Mouse (Mus musculus) bone marrow, adult 2 months (tissue): ENCODE data around the gene Lrit3. TPM values are rescaled to one million over a fixed set of nuclear protein-coding genes. Genes with fewer than 3 reads are reported as not detected.
"Not testable (repeated sequence)": the region's sequence is repeated elsewhere in the genome, so short reads cannot be mapped to it uniquely, and the experiment has no call there.

ENCODE experiments used
- H3K27ac ChIP-seq: fragments of 200-500 bp; 2 replicates; pipeline ENCODE4 v1.5.1; 2012; ENCODE audit warnings: low read depth, mild to moderate bottlenecking, control low read depth, inconsistent platforms, low read length; ENCODE audit not compliant: control insufficient read depth, poor library complexity, insufficient read depth
- H3K4me1 ChIP-seq: fragments of 200-500 bp; 2 replicates; pipeline ENCODE4 v1.6.1; 2011; ENCODE audit warnings: low read length; ENCODE audit not compliant: control insufficient read depth, insufficient read depth
- H3K4me3 ChIP-seq: fragments of 200-500 bp; replicated peaks from 2 replicates; pipeline ENCODE3; 2011; ENCODE audit warnings: mild to moderate bottlenecking, low read depth, low read length, control low read depth; ENCODE audit not compliant: control insufficient read depth
- CTCF ChIP-seq: fragments of 200-500 bp; IDR thresholded peaks from 2 replicates; pipeline ENCODE4 v1.5.1; 2011; ENCODE audit warnings: low read length, control low read depth; ENCODE audit not compliant: control insufficient read depth, insufficient read depth
- POLR2A ChIP-seq: fragments of 200-500 bp; IDR thresholded peaks from 2 replicates; pipeline ENCODE4 v1.6.1; 2011; ENCODE audit warnings: low read depth, mild to moderate bottlenecking, control low read depth, low read length, borderline replicate concordance; ENCODE audit not compliant: control insufficient read depth
- WGBS: fragments of 180-500 bp; shearing (Covaris S2); methylation state at CpG from one replicate; pipeline ENCODE4 v1.1.7; 2018; 5-methylcytosine and 5-hydroxymethylcytosine counted together
- polyA plus RNA-seq: library from polyadenylated mRNA; stranded (reverse); fragments of >200 nt; gene quantifications from 2 replicates; pipeline ENCODE4 v1.2.4, GENCODE M21; 2011; ENCODE audit warnings: low replicate concordance; ENCODE audit not compliant: missing spikeins, insufficient read depth, insufficient read length

The Lrit3 gene
- polyA plus RNA-seq, 1 experiment: not detected

DNA sequence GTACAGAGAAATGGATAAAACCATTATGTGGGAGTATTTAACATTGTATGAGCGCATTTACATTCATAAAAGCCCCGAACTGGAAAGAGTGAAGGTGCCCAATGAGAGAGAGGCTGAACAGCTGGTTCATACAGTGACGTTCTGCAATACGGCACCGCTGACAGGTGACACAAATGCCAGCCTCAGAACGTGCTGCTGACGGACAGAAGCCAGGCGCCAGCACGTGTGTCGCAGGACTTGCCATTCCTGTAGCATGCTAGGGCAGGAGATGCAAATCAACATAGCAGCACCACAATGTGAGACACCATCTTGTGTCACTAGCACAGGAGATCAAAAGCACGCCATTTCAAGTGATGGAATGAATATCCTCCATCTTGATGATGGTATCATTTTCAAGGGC is 5.3 kb downstream of the Lrit3 start:
- WGBS: 78% methylated on average over 11 of the region's 11 CpGs
- Histone ChIP-seq H3K4me1 (no peaks in the 10 kb centered on the region), H3K27ac (no peak overlapping the region), H3K4me3 (no peak overlapping the region)
- TF ChIP-seq CTCF (no peak), POLR2A (no peak)

DNA sequence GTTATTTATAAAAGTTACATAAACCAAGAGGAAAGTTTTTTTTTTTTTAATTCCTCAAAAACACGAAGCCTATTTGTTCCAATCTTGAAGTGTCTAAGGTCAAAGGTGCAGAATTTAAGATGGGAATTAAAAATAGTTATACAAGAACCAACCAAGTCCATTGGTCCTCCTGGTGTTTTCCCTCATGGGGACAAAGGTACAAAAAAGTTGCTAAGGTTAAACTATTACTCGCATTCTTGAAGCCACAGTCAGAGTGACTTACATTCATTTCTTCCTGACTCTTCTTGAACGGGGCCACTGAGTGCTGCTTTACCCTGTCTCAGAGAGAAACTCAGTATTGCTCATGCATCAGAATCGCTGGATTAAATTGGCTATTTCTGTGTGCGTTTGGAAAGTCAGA is 6.5 kb downstream of the Lrit3 start:
- no peak overlapping the region for H3K27ac ChIP-seq
- 69% methylated on average over 5 of the region's 5 CpGs for WGBS
- no peak overlapping the region for H3K4me3 ChIP-seq
- TF ChIP-seq CTCF (no peak), POLR2A (no peak)
- H3K4me1 ChIP-seq: no peaks in the 10 kb centered on the region

DNA sequence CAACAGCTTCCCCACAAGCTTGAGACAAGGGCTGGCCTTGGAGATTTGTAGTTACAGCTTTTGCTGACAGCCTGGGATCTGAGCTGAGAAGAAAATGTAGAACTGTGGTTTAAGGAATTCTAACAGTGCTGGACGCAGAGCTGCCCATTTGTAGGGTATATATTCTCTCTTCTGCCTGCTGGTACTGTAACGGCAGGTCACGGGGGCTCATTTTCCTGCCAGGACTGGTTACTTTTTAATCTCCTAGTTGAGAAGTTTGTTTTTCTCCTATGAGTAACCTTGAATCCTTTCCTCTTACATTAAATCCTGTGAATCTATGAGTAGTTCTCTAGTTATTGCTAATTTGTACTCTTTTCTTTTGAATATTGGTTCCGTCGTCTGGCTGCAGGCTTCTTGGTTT is 10.0 kb downstream of the Lrit3 start:
- H3K4me3 ChIP-seq: no peak overlapping the region
- H3K4me1 ChIP-seq: no peaks in the 10 kb centered on the region
- TF ChIP-seq POLR2A (no peak), CTCF (no peak)
- no peak overlapping the region for H3K27ac ChIP-seq
- WGBS: 85% methylated on average over 5 of the region's 5 CpGs

DNA sequence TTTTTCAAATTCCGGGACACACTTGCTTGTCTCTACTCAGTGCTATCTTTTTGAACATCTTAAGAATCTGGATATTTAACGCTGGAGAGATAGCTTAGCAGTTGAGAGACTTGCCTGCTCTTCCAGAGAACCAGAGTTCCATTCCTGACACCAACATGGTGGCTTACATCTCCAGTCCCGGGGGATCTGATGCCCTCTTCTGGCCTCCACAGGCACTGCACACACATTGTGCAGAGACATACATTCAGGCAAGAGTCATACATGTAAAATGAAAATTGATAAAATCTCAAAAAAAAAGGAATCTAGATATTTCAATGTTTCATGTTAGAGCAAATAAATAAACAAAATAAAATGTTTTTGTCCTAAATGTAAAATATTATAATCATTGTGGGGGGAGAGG is 21.1 kb downstream of the Lrit3 start:
- Histone ChIP-seq H3K4me3 (no peak overlapping the region), H3K27ac (no peak overlapping the region), H3K4me1 (no peaks in the 10 kb centered on the region)
- TF ChIP-seq POLR2A: no peak
- no peak for TF ChIP-seq CTCF
- WGBS: 77% methylated on average over 3 of the region's 3 CpGs

DNA sequence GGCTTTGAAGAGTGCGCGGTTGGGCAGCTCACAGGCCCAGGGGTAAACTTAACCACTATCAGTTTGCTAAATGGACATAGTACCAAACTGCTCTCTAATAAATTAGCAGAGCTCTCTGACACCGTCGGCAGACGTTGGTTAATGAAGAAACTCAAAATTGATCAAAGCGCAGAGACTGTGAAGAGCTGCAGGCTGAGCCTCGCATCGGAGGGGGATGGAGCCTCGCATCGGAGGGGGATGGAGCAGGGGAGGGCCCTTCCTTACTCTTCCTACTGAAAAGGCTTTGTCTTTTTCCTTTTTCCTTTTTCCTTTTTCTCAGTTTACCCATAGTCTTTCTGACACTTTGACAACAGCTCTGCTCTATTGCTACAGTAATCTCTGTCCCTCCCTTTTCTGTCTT is 22.4 kb downstream of the Lrit3 start:
- no peak overlapping the region for H3K4me3 ChIP-seq
- WGBS: 70% methylated on average over 10 of the region's 10 CpGs
- H3K27ac ChIP-seq: no peak overlapping the region
- no peaks in the 10 kb centered on the region for H3K4me1 ChIP-seq
- TF ChIP-seq CTCF (no peak), POLR2A (no peak)

DNA sequence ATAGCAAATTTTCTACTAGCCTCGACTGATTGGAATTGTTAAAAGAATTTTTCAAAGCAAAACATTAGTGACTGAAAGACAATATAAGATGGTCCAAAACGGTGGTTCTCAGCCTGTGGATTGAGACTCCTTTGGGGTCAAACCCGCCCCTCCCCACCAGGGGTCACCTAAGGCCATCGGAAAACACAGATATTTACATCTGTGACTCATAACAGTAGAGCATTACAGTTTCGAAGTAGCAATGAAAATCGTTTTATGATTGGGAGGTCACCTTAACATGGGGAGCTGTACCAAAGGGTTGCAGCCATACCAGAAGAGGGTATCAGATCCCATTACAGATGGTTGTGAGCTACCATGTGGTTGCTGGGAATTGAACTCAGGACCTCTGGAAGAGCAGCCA is 32.6 kb downstream of the Lrit3 start:
- Histone ChIP-seq H3K4me1 (no peaks in the 10 kb centered on the region), H3K4me3 (no peak overlapping the region), H3K27ac (no peak overlapping the region)
- WGBS: 67% methylated on average over 6 of the region's 6 CpGs
- TF ChIP-seq POLR2A: no peak
- no peak for TF ChIP-seq CTCF

DNA sequence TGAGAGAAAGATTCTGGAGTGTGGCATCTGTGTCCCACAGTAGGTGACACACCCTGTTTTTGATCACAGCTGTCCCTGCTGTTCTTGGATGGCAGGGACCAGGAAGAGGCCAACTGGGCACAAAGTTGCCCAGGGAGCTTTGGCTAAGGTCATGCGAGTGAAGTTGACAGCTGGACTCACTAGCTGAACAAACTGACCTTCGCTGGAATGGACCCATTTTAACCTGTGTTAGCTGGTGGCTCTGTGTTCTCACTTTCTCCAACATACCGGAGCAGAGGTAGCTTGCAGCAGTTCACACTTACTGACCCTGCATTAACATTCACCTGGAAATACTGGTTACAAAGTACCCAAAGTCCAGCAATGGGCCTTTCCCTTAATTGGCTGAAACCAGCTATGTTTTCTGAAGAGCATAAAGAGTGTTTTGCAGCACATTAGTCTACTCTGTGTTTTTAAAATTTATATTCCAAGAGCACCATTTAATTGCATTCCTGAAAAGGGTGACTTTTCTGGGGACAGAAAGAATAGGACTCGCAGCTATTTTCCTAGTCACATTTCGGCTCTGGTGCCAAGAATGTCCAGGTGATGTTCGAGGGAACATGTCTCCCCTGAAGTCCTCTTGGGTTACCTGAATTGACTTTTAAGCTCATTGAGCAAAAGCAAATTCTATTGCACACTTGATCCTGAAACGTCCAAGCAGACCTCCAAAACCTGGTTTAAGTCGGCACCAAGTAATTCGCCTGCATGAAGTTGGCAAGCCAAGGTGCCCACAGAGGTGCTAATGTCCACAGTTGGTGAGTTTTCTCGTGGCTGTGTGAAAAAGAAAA is 36.6 kb downstream of the Lrit3 start:
- 80% methylated on average over 10 of the region's 10 CpGs for WGBS
- Histone ChIP-seq H3K4me1 (no peaks in the 10 kb centered on the region), H3K27ac (no peak overlapping the region), H3K4me3 (no peak overlapping the region)
- TF ChIP-seq POLR2A (no peak), CTCF (no peak)

DNA sequence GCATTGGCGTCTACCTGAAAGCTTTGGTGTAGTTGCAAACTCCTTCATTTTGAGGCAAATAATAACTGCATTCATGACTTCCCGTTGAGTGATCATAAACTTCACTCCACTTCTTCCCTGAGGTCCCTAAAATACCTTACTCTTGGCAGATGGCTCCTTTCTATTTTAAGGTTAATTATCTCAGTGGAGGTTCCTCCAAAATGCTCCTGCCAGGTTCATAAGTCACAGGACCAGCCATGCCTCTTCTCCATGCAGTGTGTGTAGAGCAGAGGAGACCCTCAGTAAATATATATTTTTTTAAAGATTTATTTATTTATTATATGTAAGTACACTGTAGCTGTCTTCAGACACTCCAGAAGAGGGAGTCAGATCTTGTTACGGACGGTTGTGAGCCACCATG is 37.7 kb downstream of the Lrit3 start:
- Histone ChIP-seq H3K4me1 (no peaks in the 10 kb centered on the region), H3K27ac (no peak overlapping the region), H3K4me3 (no peak overlapping the region)
- 77% methylated on average over 4 of the region's 4 CpGs for WGBS
- no peak for TF ChIP-seq CTCF
- no peak for TF ChIP-seq POLR2A

DNA sequence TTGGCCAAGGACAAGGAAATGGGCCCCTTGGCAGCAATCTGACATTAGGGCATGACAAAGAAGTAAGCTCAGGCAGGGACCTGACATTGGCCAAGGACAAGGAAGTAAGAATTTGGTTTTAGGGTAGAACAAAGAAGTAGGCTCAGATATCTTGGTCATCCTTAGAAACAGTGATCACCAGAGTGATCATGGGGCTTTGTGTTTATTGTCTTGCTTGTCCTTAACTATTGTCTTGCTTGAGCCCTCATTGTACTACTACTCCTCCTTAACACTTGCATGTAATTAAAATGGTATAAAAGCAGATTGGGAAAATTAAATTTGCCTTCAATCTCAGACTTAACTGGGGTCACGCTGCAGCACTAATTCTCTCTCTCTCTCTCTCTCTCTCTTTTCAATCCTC is 46.2 kb downstream of the Lrit3 start:
- WGBS: 87% methylated on average over 1 of the region's 1 CpGs
- H3K4me1 ChIP-seq, H3K27ac ChIP-seq, H3K4me3 ChIP-seq: not testable (repeated sequence)
